Mouse (Mus musculus): ENCODE measurements around the gene Rmnd1. TPM values are rescaled to one million over a fixed set of nuclear protein-coding genes. Genes with fewer than 3 reads are reported as not detected.

The Rmnd1 gene
- polyA plus RNA-seq, 1 experiment from 2014 or later, result 55.1 TPM

- H3K27me3 ChIP-seq (ENCODE audit: low read depth, poor library complexity, severe bottlenecking), result no peaks in the 10 kb centered on the region
- peaks cover 31% of the 10 kb centered on the region for H3K4me1 ChIP-seq
- WGBS, result 24% methylated on average over 10 of the region's 10 CpGs
- no peaks in the 10 kb centered on the region for H3K9me3 ChIP-seq (replicated peaks)
- H3K4me3 ChIP-seq, result peak overlapping the region; percentile 94
- 0 out of 2 replicates have a peak overlapping the region, but pooled peaks have one; percentile 99 for H3K27ac ChIP-seq
- H3K36me3 ChIP-seq, result peaks cover 25% of the 10 kb centered on the region
- no peak for DNase-seq (ENCODE audit: low spot score)
Measured at GRCm38 (mm10) chr10:4389036-4389435, 43.2 kb downstream of the Rmnd1 start.

DNA sequence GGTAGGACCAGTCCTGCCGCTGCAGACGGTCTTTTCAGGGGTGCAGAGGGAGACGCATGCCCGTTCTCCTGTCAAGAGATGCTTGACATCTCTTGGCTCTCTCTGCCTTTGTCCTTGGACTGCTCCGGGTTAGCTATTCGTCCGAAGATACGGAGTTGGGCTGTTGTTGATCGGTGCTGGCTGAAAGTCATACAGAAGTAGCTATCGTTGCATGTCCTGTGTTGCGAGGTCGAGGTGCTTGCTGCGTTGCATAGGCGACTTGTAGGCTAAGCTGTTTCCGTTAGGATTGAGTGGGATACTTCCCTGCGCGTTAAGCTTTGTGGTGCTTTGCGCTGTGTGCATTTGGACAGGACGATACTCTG lies 43.8 kb downstream of the Rmnd1 start:
- WGBS, result 1% methylated on average over 19 of the region's 19 CpGs
- Histone ChIP-seq H3K9me3 (replicated peaks) (no peaks in the 10 kb centered on the region), H3K4me3 (peak overlapping the region; percentile 94), H3K27me3 (ENCODE audit: low read depth, poor library complexity, severe bottlenecking) (no peaks in the 10 kb centered on the region), H3K4me1 (peaks cover 31% of the 10 kb centered on the region), H3K27ac (peak overlapping the region; percentile 99), H3K36me3 (peaks cover 19% of the 10 kb centered on the region)
- DNase-seq (ENCODE audit: low spot score), result no peak

GRCm38 (mm10) chr10:4387701-4388383 lies 44.3 kb downstream of the Rmnd1 start, which contains the start of gene Zbtb2:
Zbtb2 (minus strand) TSS chr10:4388108.
- peak within 1 kb of the TSS; percentile 94 for H3K4me3 ChIP-seq
- H3K36me3 ChIP-seq, result peaks cover 14% of the 10 kb centered on the region
- WGBS, result under 1% methylated on average over 81 of the region's 87 CpGs
- peaks cover 34% of the 10 kb centered on the region for H3K4me1 ChIP-seq
- peak; percentile 81 for DNase-seq (ENCODE audit: low spot score)
- H3K27ac ChIP-seq, result peak within 1 kb of the TSS; percentile 99
- no peaks in the 10 kb centered on the region for H3K9me3 ChIP-seq (replicated peaks)
- no peaks in the 10 kb centered on the region for H3K27me3 ChIP-seq (ENCODE audit: low read depth, poor library complexity, severe bottlenecking)

- peaks cover 6% of the 10 kb centered on the region for H3K36me3 ChIP-seq
- H3K27ac ChIP-seq, result peak overlapping the region; percentile 99
- DNase-seq (ENCODE audit: low spot score), result peak; percentile 96
- H3K4me3 ChIP-seq, result peak overlapping the region; percentile 94
- no peaks in the 10 kb centered on the region for H3K9me3 ChIP-seq (replicated peaks)
- under 1% methylated on average over 100 of the region's 133 CpGs for WGBS
- H3K27me3 ChIP-seq (ENCODE audit: low read depth, poor library complexity, severe bottlenecking), result no peaks in the 10 kb centered on the region
- peaks cover 34% of the 10 kb centered on the region for H3K4me1 ChIP-seq
Measured at GRCm38 (mm10) chr10:4386609-4387591, 45.3 kb downstream of the Rmnd1 start.

GRCm38 (mm10) chr10:4384244-4384643 lies 47.9 kb downstream of the Rmnd1 start:
- no peak overlapping the region for H3K27ac ChIP-seq
- H3K36me3 ChIP-seq, result no peaks in the 10 kb centered on the region
- H3K4me1 ChIP-seq, result peaks cover 16% of the 10 kb centered on the region
- 90% methylated on average over 7 of the region's 7 CpGs for WGBS
- no peak overlapping the region for H3K4me3 ChIP-seq
- H3K27me3 ChIP-seq (ENCODE audit: low read depth, poor library complexity, severe bottlenecking), result no peaks in the 10 kb centered on the region
- no peaks in the 10 kb centered on the region for H3K9me3 ChIP-seq (replicated peaks)
- DNase-seq (ENCODE audit: low spot score), result no peak

GRCm38 (mm10) chr10:4380748-4381147 lies 51.4 kb downstream of the Rmnd1 start:
- H3K4me3 ChIP-seq, result no peak overlapping the region
- H3K36me3 ChIP-seq, result no peaks in the 10 kb centered on the region
- H3K27ac ChIP-seq, result no peak overlapping the region
- H3K4me1 ChIP-seq, result peaks cover 4% of the 10 kb centered on the region
- 90% methylated on average over 5 of the region's 5 CpGs for WGBS
- H3K27me3 ChIP-seq (ENCODE audit: low read depth, poor library complexity, severe bottlenecking), result no peaks in the 10 kb centered on the region
- no peak for DNase-seq (ENCODE audit: low spot score)
- no peaks in the 10 kb centered on the region for H3K9me3 ChIP-seq (replicated peaks)

DNA sequence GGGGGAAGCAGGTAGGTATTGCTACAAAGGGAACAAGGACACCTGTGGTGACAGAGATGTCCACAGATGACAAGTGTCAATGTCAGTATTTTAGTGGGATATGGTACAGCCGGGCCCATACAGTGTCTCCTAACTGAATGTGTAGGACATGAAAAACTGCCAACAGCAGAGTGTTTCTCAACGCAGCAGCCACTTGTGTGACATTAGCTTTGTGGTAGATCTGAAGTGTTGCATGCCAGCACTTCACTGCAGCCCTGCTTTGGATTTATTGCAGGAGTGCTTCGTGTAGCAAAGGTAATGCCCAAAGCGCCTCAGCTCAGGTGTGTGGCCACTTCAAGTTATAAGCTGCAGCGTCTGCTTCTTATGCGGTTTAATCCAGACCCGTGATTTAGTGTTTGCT lies 55.3 kb downstream of the Rmnd1 start:
- Histone ChIP-seq H3K4me1 (no peaks in the 10 kb centered on the region), H3K36me3 (peaks cover 18% of the 10 kb centered on the region), H3K9me3 (replicated peaks) (no peaks in the 10 kb centered on the region), H3K4me3 (no peak overlapping the region), H3K27me3 (ENCODE audit: low read depth, poor library complexity, severe bottlenecking) (no peaks in the 10 kb centered on the region), H3K27ac (no peak overlapping the region)
- WGBS, result 91% methylated on average over 7 of the region's 7 CpGs
- no peak for DNase-seq (ENCODE audit: low spot score)

- no peak for DNase-seq (ENCODE audit: low spot score)
- H3K27me3 ChIP-seq (ENCODE audit: low read depth, poor library complexity, severe bottlenecking), result no peaks in the 10 kb centered on the region
- no peaks in the 10 kb centered on the region for H3K4me1 ChIP-seq
- no peak overlapping the region for H3K27ac ChIP-seq
- 76% methylated on average over 7 of the region's 7 CpGs for WGBS
- peaks cover 22% of the 10 kb centered on the region for H3K36me3 ChIP-seq
- H3K4me3 ChIP-seq, result no peak overlapping the region
- H3K9me3 ChIP-seq (replicated peaks), result no peaks in the 10 kb centered on the region
Measured at GRCm38 (mm10) chr10:4376461-4376860, 55.7 kb downstream of the Rmnd1 start.

DNA sequence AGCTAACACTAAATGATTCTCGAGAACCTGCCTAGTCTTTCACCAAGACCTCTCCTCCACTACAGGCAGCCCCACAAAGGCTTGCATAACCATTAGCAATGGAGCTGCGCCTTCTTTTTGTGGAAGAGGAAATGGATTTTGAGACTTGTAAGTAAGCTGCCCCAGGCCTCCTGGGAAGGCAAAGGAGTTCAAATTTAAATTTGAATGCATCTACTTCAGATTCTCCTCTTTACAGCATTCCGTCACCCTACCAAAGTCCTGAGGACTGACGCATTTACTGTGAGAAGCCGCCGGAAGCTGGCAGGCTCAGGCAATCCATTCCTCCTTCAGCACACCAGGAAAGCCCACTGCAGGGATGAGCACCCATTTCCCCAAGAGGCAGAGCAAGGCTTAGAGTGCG lies 56.9 kb downstream of the Rmnd1 start:
- Histone ChIP-seq H3K27ac (no peak overlapping the region), H3K9me3 (replicated peaks) (no peaks in the 10 kb centered on the region), H3K4me3 (no peak overlapping the region), H3K36me3 (peaks cover 33% of the 10 kb centered on the region), H3K27me3 (ENCODE audit: low read depth, poor library complexity, severe bottlenecking) (no peaks in the 10 kb centered on the region), H3K4me1 (no peaks in the 10 kb centered on the region)
- DNase-seq (ENCODE audit: low spot score), result no peak
- 63% methylated on average over 7 of the region's 7 CpGs for WGBS

GRCm38 (mm10) chr10:4374734-4375133 lies 57.5 kb downstream of the Rmnd1 start:
- 87% methylated on average over 4 of the region's 4 CpGs for WGBS
- Histone ChIP-seq H3K9me3 (replicated peaks) (no peaks in the 10 kb centered on the region), H3K27ac (no peak overlapping the region), H3K27me3 (ENCODE audit: low read depth, poor library complexity, severe bottlenecking) (no peaks in the 10 kb centered on the region), H3K36me3 (peaks cover 38% of the 10 kb centered on the region), H3K4me3 (no peak overlapping the region), H3K4me1 (no peaks in the 10 kb centered on the region)
- no peak for DNase-seq (ENCODE audit: low spot score)

DNA sequence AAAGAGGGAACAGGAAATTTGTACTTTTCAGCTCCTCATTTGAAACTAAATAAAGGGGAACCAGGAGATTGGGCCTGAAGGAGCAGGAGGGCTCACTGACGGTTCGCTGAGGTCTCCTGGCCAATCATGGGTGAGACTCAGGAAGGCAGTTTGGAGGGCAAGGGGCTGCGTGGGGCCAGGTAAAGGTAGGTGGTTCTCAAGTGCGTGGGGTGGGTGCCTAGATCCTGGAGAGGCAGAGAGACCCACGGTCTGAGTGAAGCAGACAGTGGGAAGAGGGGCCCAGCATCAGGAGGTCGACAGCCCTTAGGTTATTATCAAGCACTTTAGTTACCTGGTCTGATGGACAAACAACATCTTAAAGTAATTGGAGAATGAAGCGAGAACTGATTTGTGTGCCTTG lies 57.9 kb downstream of the Rmnd1 start:
- no peak for DNase-seq (ENCODE audit: low spot score)
- Histone ChIP-seq H3K36me3 (peaks cover 43% of the 10 kb centered on the region), H3K27me3 (ENCODE audit: low read depth, poor library complexity, severe bottlenecking) (no peaks in the 10 kb centered on the region), H3K27ac (no peak overlapping the region), H3K4me1 (no peaks in the 10 kb centered on the region), H3K9me3 (replicated peaks) (no peaks in the 10 kb centered on the region), H3K4me3 (no peak overlapping the region)
- WGBS, result 95% methylated on average over 7 of the region's 7 CpGs

- Histone ChIP-seq H3K27ac (no peak overlapping the region), H3K9me3 (replicated peaks) (no peaks in the 10 kb centered on the region), H3K27me3 (ENCODE audit: low read depth, poor library complexity, severe bottlenecking) (no peaks in the 10 kb centered on the region), H3K36me3 (peaks cover 50% of the 10 kb centered on the region), H3K4me3 (no peak overlapping the region), H3K4me1 (no peaks in the 10 kb centered on the region)
- 97% methylated on average over 4 of the region's 4 CpGs for WGBS
- no peak for DNase-seq (ENCODE audit: low spot score)
Measured at GRCm38 (mm10) chr10:4373558-4373957, 58.6 kb downstream of the Rmnd1 start.

DNA sequence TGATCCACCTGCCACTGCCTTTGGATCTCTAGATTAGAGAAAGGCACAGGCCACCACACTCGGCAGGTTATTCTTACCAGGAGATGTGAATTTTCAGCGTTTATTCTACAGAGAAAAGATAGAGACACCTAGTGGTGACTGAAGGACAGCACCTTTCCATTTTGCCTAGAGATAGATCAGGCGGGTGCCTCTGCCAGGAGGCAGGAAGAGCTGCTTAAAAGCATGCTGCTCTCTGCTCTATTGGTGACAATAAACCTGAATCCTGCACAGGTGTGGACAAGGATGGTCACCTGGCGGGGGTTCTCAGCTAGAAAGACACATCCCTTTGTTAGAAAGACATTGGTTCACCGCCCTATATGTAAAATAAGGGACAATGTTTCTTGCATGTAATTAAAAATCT lies 60.2 kb downstream of the Rmnd1 start:
- H3K9me3 ChIP-seq (replicated peaks), result no peaks in the 10 kb centered on the region
- no peak overlapping the region for H3K27ac ChIP-seq
- DNase-seq (ENCODE audit: low spot score), result no peak
- H3K36me3 ChIP-seq, result peaks cover 65% of the 10 kb centered on the region
- H3K4me1 ChIP-seq, result no peaks in the 10 kb centered on the region
- no peaks in the 10 kb centered on the region for H3K27me3 ChIP-seq (ENCODE audit: low read depth, poor library complexity, severe bottlenecking)
- H3K4me3 ChIP-seq, result no peak overlapping the region
- WGBS, result 67% methylated on average over 5 of the region's 5 CpGs

Measured in limb, embryonic 10.5 days (tissue).